Mouse (Mus musculus): ENCODE results near the gene Dennd1a.

DNA sequence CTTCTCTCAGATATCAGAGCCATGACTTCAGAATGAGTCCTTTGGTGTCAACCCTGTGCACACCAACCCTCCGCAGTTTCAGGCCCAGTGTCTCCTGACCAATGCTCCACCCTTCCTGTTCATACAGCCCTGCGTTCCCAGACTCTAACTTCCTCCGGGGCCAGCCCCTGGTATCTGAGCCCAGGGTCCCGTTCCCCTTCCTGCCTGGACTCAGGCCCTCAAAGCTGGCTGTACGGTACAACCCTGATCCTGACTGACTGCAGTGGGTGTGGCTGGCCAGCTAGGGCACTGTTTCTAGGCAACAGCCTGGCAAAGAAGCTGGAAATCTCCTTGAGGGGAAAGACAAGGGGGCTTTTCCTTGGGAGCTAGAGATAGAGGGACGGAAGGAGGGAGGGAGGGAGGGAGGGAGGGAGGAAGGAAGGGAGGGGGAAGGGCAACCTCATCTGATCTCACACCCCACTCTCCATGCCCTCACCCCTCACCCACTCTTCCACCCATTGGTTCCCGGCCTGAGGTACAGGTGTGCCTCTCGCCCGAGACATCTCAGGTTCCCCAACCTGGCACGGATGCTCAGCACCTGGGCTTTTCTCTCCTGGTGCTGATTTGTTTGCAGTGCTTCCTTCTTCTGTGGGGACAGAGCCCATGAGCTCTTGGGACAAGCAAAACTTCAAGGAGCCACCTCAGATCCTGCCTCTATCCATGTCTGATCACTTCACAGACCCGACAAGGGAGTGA, 521.0 kb downstream of the Dennd1a start:
- TF ChIP-seq POLR2A (IDR thresholded peaks at IDR 0.05; ENCODE audit: insufficient read depth, low read depth, low read length) (no peak), CTCF (IDR thresholded peaks at IDR 0.05) (no peak)

All from heart, adult 2 months (tissue).